Mouse (Mus musculus) stomach, embryonic 15.5 days (tissue): ENCODE results near the gene Xrra1. TPM values are rescaled to one million over a fixed set of nuclear protein-coding genes. Genes with fewer than 3 reads are reported as not detected.

Source experiments
- ATAC-seq: fragments of 200-750 bp; cut with Nextera tagmentation; 2 replicates; pipeline ENCODE4 v1.8.0; 2017; ENCODE audit warnings: low read depth, moderate number of reproducible peaks, moderate TSS enrichment; ENCODE audit not compliant: insufficient read depth, low FRiP score
- H3K27ac ChIP-seq: fragments of 300-500 bp; sonication (generic); 2 replicates; pipeline ENCODE4 v1.5.1; 2015; ENCODE audit warnings: mild to moderate bottlenecking, inconsistent platforms
- H3K27me3 ChIP-seq: fragments of 300-500 bp; sonication (generic); replicated peaks from 2 replicates; pipeline ENCODE4 v1.6.1; 2015; ENCODE audit warnings: inconsistent platforms
- H3K36me3 ChIP-seq: fragments of 300-500 bp; sonication (generic); 2 replicates; pipeline ENCODE4 v1.6.1; 2015; ENCODE audit warnings: inconsistent platforms
- H3K4me1 ChIP-seq: fragments of 300-500 bp; sonication (generic); 2 replicates; pipeline ENCODE4 v1.6.1; 2015; ENCODE audit warnings: inconsistent platforms
- H3K4me2 ChIP-seq: fragments of 300-500 bp; sonication (generic); 2 replicates; pipeline ENCODE4 v1.6.1; 2015; ENCODE audit warnings: mild to moderate bottlenecking, inconsistent platforms
- H3K4me3 ChIP-seq: fragments of 300-500 bp; sonication (generic); replicated peaks from 2 replicates; pipeline ENCODE4 v1.5.1; 2015; ENCODE audit warnings: inconsistent platforms
- H3K9ac ChIP-seq: fragments of 300-500 bp; sonication (generic); 2 replicates; pipeline ENCODE4 v1.6.1; 2015; ENCODE audit warnings: inconsistent platforms
- H3K9me3 ChIP-seq: fragments of 300-500 bp; sonication (generic); 2 replicates; pipeline ENCODE4 v1.6.1; 2016; ENCODE audit warnings: inconsistent platforms
- WGBS: fragments of 180-500 bp; shearing (Covaris S2); methylation state at CpG from one replicate; pipeline ENCODE4 v1.1.7; 2015; 5-methylcytosine and 5-hydroxymethylcytosine counted together
- polyA plus RNA-seq: library from polyadenylated mRNA; unstranded; fragments of >200 nt; fragmentation: Nextera tagmentation; extraction: Ambion mirVana; gene quantifications from 2 replicates; pipeline ENCODE4 v1.2.1, GENCODE M21; 2015

Xrra1 gene
- polyA plus RNA-seq, 1 experiment from 2014 or later: 0.21 TPM

- Histone ChIP-seq H3K4me1 (no peaks in the 10 kb centered on the region), H3K36me3 (no peaks in the 10 kb centered on the region), H3K27me3 (no peaks in the 10 kb centered on the region), H3K27ac (no peak overlapping the region), H3K4me3 (no peak overlapping the region), H3K9me3 (no peaks in the 10 kb centered on the region), H3K9ac (no peak overlapping the region), H3K4me2 (no peak overlapping the region)
- no peak for ATAC-seq
- 76% methylated on average over 2 of the region's 2 CpGs for WGBS
These were observed 28.4 kb downstream of the Xrra1 start for GRCm38 (mm10) chr7:99887230-99887735.

DNA sequence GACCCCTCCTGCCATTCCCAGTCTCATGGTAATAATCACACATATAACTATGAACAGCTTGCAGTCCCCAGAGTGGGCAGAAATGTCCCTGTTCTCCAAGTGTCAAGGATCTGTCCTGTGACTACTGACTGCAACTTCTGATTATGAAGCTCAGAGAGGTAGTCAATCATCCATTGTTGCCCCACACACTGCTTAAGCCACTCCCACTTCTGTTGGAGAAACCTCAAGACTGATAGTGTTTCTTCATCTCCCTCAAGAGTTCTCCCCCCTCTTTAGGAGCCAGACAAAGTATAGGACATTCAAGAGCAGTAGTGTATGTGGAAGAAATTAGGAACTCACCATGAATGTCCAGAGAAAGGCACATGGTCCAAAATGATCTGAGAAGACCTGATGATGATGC, 28.8 kb downstream of the Xrra1 start:
- Histone ChIP-seq H3K4me2 (no peak overlapping the region), H3K9me3 (no peaks in the 10 kb centered on the region), H3K4me3 (no peak overlapping the region), H3K4me1 (no peaks in the 10 kb centered on the region), H3K36me3 (no peaks in the 10 kb centered on the region), H3K9ac (no peak overlapping the region), H3K27me3 (no peaks in the 10 kb centered on the region), H3K27ac (no peak overlapping the region)
- ATAC-seq: no peak

DNA sequence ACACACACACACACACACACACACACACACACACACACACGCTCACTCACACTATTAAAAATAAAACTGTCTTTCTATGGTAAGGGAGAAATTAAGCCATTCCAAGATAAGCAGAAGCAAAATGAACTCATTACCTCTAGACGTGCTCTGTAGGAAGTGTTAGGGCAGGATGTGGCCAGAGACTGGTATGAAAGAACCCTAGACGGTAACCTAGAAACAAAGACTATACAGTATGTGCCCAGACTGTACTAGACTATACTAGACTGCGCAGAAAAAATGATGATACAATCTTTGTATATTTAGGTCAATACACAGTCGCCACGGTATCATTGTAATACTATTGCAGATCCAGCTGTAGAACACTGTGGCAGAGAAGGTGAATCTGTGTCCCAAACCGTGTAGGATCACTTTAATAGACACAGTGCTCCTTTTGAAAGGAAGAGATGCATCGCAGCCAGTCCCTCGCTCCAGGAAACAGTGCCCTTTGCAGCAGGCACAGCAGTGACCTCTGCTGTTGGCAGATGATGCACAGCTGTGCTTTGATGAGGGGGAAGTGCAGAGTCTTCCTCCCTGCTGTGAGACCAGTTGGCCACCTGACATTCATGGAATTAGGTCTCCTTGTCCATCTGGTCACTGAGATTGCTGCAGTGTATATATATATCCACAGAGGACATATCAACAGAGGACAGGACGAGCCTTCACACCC, 30.4 kb downstream of the Xrra1 start:
- Histone ChIP-seq H3K4me3 (no peak overlapping the region), H3K4me2 (no peak overlapping the region), H3K9ac (no peak overlapping the region), H3K9me3 (no peaks in the 10 kb centered on the region), H3K27ac (no peak overlapping the region), H3K36me3 (no peaks in the 10 kb centered on the region), H3K4me1 (no peaks in the 10 kb centered on the region), H3K27me3 (no peaks in the 10 kb centered on the region)
- WGBS: 44% methylated on average over 10 of the region's 10 CpGs
- no peak for ATAC-seq

DNA sequence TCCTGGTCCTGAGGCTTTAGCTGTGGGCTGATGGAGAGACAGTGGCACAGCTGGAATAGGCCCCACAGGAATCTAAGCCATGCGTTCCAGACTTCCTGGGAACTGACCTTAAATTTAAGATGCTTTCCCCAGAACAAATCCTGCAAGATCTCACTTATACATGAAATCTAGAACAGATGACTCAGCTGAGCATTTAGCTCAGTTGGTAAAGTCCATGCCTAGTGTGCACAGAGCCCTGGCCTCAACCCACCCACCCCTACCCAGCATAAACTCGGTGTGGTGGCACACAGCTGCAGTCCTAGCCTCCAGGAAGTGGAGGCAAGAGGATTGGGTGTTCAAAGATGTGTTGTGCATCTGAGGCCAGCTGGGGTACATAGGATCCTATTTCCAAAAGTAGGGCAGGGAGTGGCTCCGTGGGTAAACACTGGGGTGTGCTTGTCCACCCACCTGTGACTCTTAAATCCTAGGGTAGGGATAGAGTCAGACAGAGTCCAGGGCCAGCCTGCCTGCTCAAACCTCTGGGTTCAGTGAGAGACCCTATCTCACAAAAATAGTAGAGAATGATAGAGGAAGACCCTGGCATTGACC, 31.3 kb downstream of the Xrra1 start:
- H3K9ac ChIP-seq: no peak overlapping the region
- no peak overlapping the region for H3K4me2 ChIP-seq
- H3K4me3 ChIP-seq: no peak overlapping the region
- no peaks in the 10 kb centered on the region for H3K4me1 ChIP-seq
- no peaks in the 10 kb centered on the region for H3K36me3 ChIP-seq
- no peaks in the 10 kb centered on the region for H3K27me3 ChIP-seq
- 69% methylated on average over 3 of the region's 3 CpGs for WGBS
- no peaks in the 10 kb centered on the region for H3K9me3 ChIP-seq
- ATAC-seq: no peak
- H3K27ac ChIP-seq: no peak overlapping the region

- 57% methylated on average over 3 of the region's 3 CpGs for WGBS
- no peak for ATAC-seq
These were observed 32.6 kb downstream of the Xrra1 start for GRCm38 (mm10) chr7:99891471-99891870.

GRCm38 (mm10) chr7:99892351-99892750, 33.4 kb downstream of the Xrra1 start:
- Histone ChIP-seq H3K27ac (no peak overlapping the region), H3K9me3 (no peaks in the 10 kb centered on the region), H3K36me3 (no peaks in the 10 kb centered on the region), H3K27me3 (no peaks in the 10 kb centered on the region), H3K9ac (no peak overlapping the region), H3K4me2 (no peak overlapping the region), H3K4me1 (no peaks in the 10 kb centered on the region), H3K4me3 (no peak overlapping the region)
- 63% methylated on average over 2 of the region's 2 CpGs for WGBS
- no peak for ATAC-seq

More at GRCm38 (mm10) chr7:99891471-99891870, 32.6 kb downstream of the Xrra1 start:
- Histone ChIP-seq H3K4me3 (no peak overlapping the region), H3K9me3 (no peaks in the 10 kb centered on the region), H3K27ac (no peak overlapping the region), H3K4me2 (no peak overlapping the region), H3K4me1 (no peaks in the 10 kb centered on the region), H3K36me3 (no peaks in the 10 kb centered on the region), H3K9ac (no peak overlapping the region), H3K27me3 (no peaks in the 10 kb centered on the region)

DNA sequence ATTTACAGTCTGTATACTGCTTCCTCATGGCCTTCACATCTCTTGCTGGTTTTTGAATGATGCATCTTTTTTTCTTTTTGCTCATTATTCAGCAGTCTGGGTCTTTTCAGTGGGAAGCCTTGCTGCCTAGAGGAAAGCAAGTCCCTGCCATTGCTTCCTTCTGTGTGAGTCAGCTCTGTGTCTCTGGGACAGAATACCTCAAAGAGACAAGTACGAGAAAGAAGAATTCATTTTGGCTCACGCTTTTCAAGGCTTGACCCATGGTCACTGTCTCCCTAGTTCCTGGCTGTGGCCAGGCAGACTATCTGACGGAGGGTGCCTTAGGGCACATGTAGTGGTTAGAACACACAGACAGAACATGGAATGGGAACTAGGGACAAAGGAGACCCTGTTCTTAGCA, 35.1 kb downstream of the Xrra1 start:
- Histone ChIP-seq H3K36me3 (no peaks in the 10 kb centered on the region), H3K27ac (no peak overlapping the region), H3K27me3 (no peaks in the 10 kb centered on the region), H3K4me2 (no peak overlapping the region), H3K9ac (no peak overlapping the region), H3K4me3 (no peak overlapping the region), H3K9me3 (no peaks in the 10 kb centered on the region), H3K4me1 (no peaks in the 10 kb centered on the region)
- no peak for ATAC-seq
- WGBS: 80% methylated on average over 3 of the region's 3 CpGs

DNA sequence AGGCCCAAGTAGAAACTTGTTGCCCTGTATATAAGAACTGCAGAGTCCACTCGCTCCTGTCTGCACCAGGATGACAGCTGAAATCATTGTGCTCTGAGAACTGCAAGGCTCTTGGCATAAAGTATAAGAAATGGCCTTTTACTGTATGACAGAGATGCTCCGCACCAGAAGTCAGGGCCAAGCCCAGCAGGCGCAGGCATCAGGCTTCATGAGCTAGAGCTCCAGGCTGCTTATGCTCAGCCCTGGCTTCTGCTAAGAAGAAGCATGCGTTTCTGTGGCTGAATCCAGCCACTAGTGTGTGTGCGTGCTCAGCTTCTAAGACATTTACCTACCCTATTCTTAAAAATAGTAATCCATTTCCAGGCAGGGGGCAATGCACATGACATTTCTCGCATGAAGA, 35.6 kb downstream of the Xrra1 start:
- ATAC-seq: no peak
- H3K9me3 ChIP-seq: no peaks in the 10 kb centered on the region

DNA sequence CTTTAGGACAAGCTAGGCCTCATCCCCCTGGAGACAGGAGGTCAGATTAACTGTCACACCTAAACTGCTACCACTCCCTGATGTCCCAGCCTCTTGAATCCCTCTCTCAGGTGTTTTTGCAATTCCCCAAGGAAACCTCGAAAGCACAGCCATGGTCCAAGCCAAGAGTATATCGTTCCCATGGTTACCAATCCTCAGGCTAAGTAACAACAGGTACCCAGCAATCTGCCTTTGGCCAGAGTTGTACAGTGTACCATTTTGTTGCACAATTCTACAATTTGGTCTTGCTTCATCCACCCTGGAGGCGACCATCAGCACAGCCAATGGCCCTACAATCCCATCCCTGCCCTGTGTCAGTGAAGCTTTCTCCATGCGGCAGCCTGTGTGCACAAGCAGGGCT, 38.0 kb downstream of the Xrra1 start:
- Histone ChIP-seq H3K4me3 (no peak overlapping the region), H3K27ac (no peak overlapping the region), H3K4me1 (no peaks in the 10 kb centered on the region), H3K9me3 (no peaks in the 10 kb centered on the region), H3K9ac (no peak overlapping the region), H3K4me2 (no peak overlapping the region), H3K36me3 (no peaks in the 10 kb centered on the region), H3K27me3 (no peaks in the 10 kb centered on the region)
- ATAC-seq: no peak
- WGBS: 74% methylated on average over 4 of the region's 4 CpGs

More for the DNA sequence above, 35.6 kb downstream of the Xrra1 start:
- H3K9ac ChIP-seq: no peak overlapping the region
- WGBS: 88% methylated on average over 6 of the region's 6 CpGs
- no peak overlapping the region for H3K4me2 ChIP-seq
- H3K4me1 ChIP-seq: no peaks in the 10 kb centered on the region
- H3K27me3 ChIP-seq: no peaks in the 10 kb centered on the region
- H3K36me3 ChIP-seq: no peaks in the 10 kb centered on the region
- H3K4me3 ChIP-seq: no peak overlapping the region
- H3K27ac ChIP-seq: no peak overlapping the region

DNA sequence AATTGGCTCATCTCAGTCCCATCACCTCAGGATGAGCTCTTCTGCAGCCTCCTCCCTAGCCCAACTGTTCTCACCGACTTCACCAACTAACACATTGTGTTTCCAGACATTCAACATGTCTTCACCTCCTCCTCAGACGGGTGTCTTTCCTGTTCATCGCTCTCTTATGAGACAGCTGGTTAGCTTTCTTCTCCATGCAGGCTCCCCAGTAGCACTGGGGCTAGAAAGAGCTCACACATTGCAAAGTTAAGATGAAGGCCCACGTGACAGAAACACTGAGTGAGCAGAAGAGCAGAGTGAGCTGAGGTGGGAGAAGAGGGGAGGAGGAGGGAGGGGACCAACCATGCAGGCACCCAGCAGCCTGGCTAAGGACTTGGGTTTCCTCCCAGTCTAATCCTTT, 43.3 kb downstream of the Xrra1 start:
- H3K36me3 ChIP-seq: no peaks in the 10 kb centered on the region
- H3K9ac ChIP-seq: no peak overlapping the region
- H3K4me2 ChIP-seq: no peak overlapping the region
- H3K4me3 ChIP-seq: no peak overlapping the region
- WGBS: 61% methylated on average over 4 of the region's 4 CpGs
- H3K9me3 ChIP-seq: no peaks in the 10 kb centered on the region
- ATAC-seq: no peak
- no peaks in the 10 kb centered on the region for H3K27me3 ChIP-seq
- H3K4me1 ChIP-seq: no peaks in the 10 kb centered on the region
- H3K27ac ChIP-seq: no peak overlapping the region

DNA sequence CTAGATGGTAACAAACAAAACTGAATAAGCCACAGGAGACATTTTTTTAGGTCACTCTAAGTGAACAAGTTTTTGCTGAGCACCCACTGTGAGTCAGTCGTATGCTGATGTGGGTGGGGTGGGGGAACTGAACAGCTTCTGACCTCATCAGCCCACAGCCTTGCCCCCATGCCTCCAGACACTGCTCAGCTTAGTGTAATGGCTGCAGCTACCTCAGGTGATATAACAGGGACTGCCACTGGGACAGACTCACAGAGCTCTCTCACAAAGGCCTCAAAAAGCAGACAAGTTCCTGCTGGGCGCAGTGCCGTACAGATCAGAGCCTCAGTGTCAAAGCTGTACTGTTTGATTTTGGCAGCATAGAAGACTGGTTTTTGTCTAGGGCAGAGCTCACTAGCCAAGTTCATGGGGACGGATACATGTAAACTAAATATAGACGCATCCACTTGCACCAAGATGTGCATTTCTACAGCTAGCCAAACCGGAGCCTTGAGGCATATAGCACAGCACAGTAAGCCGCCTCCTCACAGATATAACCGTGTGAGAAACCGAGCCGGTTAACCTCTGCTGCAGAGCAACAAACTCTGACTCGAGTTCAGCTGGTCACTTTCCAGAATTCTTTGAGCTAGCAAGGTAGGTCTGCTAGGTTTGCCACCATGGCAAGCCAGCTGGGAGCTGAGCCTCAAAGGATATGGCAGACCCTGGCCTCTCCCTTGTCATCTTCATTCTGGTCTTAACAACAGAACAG, 44.2 kb downstream of the Xrra1 start:
- 77% methylated on average over 11 of the region's 11 CpGs for WGBS
- H3K9ac ChIP-seq: no peak overlapping the region
- ATAC-seq: no peak

DNA sequence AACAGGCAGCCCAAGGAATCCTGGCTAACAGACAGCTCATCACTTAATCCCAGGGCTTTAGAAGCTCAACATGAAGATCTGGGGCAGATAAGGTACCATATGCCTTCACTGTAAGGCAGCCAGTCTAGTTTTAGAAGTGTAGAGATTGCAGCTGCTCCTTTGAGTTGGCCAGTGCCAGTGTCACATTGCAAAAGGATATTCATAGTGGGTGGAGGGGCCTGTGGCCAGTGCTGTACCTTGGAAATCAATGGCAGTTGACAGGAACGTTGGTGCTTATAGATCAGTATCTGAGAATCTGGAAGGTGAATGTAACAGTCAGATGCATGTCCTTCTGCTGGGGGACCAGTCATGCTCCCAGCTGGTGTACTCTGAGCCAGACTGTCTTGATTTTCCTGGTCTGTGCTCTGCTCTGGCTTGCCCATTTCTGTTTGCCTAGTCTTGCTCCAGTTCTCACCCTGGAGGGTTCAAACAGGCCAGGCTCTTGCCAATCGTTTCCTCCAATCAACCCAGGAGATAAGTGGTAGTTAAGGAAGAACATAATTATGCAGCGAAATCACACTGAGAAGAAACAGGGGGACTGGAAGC, 45.6 kb downstream of the Xrra1 start:
- Histone ChIP-seq H3K27ac (no peak overlapping the region), H3K4me1 (no peaks in the 10 kb centered on the region), H3K27me3 (no peaks in the 10 kb centered on the region), H3K4me3 (no peak overlapping the region), H3K4me2 (no peak overlapping the region), H3K9me3 (no peaks in the 10 kb centered on the region), H3K9ac (no peak overlapping the region), H3K36me3 (no peaks in the 10 kb centered on the region)
- 42% methylated on average over 3 of the region's 3 CpGs for WGBS
- ATAC-seq: no peak

More for the DNA sequence above, 44.2 kb downstream of the Xrra1 start:
- Histone ChIP-seq H3K4me2 (no peak overlapping the region), H3K4me1 (no peaks in the 10 kb centered on the region), H3K36me3 (no peaks in the 10 kb centered on the region), H3K27me3 (no peaks in the 10 kb centered on the region), H3K27ac (no peak overlapping the region), H3K4me3 (no peak overlapping the region), H3K9me3 (no peaks in the 10 kb centered on the region)
